Mouse (Mus musculus) kidney, postnatal 14 days (tissue): ENCODE measurements around the gene Fez2.
A peak's percentile ranks its signal among the peaks of the same experiment; 100 is the strongest.

Source experiments
- DNase-seq: peaks from one replicate; pipeline ENCODE4 v3.0.0; 2022; ENCODE audit warnings: mixed read lengths

Fez2 gene

DNA sequence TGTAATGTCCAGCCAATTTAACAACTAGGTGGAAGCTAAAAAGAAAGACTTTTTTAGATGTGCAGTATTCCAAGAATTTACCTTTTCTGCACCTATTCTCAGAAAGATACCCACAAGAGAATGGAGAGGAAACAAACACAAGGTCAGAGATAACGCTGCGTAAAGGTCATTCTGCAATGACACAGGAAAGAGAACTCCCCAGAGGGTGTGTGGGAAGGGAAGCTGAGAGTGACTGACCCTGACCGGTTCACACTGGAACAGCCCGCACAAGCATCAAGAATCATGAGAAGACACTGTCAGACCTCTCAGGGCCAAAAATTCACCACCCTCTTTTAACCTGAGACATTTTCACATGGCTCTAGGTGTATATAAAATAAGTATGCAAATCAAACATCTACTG, 10.4 kb downstream of the Fez2 start:
- peak; percentile 53 for DNase-seq

DNA sequence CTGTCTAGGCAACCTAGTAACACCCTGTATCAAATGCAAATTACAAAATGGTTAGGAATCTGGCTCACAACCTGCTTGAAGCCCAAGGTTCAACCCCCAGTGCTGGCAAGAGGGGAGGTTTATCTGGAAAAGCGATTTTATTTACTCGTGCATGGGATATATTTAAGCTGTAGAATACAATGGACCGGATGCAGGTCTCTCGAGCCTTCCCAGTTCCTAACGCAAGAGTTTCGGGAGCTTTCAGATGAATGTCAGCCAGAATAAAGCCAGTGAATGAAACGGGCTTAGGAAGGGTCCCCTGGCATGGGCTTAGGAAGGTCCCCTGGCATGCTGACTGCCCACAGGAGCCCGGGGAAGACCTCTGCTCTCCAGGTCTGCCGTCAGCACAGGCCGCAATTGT, 11.1 kb downstream of the Fez2 start:
- no peak for DNase-seq

DNA sequence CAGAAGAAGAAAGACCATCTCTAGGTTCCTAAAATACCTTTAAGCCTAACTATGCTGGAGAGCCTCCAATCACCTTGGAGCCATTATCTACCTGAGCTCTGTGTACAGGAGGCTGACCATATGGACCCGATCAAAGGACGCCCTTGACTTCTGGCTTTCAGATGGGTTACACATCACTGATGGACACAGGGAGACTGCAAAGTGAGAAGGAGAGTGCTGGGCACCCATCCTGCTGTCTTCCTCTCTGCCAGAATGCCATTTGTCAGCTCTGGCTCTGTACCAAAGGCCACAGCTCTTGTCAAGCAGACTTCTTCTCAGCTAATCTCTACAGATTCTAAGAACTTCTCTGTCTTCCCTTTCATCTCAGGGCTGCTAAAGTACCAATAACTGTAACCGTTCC, 12.6 kb downstream of the Fez2 start:
- no peak for DNase-seq

DNA sequence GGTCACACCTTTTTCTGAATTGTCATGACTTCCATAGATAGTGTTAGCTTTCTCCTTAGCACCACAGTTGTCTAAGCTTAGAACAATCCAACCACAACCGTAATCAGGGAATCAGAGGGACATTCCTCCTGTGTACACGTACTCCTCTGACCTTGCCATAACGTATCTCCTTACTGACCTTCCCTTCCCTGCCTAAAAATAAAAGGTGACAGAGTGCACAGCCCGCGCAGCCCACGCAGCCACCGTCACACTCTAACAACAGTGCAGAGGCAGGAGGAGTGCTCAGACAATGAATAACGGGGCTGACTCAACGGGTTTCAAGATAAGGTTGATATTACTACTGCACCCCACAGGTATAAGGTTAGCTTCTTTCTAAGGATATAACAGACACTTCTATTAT, 14.1 kb downstream of the Fez2 start:
- no peak for DNase-seq

DNA sequence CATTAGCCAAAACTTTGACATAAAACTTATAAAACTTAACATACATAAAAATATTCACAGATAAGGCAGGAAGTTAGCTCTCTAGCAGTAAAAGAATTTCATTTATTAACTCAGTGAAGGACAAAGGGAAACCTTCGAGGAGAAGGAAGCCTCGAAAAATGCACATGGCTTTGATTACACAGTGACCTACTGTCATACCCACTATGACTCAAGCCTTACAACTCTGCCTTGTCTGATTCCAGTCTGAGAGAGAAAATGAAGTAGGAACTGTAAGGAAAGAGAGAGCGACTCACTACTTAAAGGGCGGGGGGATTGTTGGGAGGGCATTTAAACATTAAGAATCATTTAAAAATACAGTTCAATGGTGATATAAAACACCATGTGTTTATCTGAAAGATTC, 14.7 kb downstream of the Fez2 start:
- DNase-seq: no peak

DNA sequence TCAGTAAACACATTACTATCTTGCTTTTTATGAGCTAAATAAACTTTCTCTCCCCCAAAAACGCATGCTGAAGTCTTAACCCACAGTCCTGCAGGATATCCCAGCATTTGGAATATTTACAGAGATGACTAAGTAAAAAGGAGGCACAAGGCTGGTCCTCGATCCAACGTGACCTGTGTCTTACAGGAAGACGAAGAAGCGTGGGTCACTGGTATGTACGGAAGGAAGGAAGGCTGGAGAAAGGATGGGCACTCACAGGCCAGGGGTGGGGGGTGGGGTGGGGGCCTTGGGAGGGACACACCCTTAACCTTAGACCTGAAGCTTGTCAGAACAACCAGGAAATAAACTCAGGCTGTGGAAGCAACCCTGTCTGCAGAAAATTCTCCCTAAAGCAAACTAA, 15.8 kb downstream of the Fez2 start:
- no peak for DNase-seq

DNA sequence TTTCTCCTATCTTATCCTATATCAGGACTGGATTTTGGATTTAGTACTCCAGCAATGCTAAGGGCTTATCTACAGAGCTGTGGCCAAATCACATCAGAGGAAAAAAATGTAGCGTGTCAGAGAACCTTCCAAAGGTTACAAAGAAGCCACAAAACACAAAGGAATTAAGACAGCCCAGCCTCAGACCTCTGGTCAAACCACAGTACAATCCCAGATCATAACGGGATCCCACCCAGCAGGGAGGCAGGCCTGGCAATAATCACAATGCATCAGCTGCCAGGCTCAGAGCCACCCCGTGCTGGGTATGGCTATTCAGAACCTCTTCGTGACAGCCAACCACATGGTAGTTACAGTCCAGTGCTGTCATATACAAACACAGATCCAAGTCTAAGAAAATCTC, 16.2 kb downstream of the Fez2 start:
- DNase-seq: no peak

DNA sequence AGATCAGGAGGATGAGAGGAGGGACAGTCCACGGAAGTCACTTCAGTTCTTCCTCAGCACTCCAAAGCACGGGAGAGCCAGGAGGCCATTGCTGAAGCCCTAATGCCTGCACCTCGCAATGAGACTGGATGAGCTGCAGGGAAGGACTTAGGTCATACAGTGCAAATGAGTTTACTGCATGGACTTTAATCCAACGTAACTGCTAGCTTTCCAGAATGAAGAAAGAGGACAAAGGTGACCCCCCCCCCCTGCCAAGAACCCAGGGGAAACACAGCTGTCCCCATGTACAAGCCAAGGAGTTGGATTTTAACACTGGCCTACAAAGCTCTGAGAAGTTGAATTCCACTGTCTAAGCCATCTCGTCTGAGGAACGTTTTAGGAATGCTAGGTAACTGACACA, 16.6 kb downstream of the Fez2 start:
- peak; percentile 41 for DNase-seq

DNA sequence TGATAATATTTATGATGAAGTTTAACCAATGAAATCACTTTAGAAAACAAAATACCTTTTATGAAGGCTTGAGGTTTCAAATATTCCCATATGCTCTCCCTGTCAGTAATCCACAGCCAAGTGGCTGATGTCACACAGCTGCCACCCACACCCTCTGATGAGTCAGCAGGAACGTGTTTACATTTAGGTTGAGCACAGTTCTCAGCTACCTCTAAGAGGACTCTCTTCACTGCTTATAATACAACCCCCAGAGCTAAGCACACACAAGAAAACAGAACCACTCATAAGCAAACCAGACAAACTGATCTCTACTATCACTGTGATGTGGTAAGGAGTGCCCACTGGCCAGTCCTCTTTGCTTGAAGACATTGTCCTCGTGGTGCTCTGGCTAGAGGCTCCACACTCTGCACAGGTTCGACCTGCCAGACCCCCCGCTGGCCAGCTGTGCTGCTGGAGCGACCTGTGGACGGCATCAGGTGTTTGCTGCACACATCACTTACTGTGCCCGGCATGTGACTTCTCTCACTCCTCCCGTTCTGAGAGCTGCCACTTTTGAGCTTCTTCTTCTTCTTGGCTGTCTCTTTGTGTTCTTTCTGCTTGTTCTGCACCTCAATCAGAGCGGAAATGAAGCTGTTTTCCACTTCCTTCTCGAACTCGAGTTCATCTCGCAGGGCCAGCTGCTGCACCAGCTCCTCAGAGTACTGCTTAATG, 17.7 kb downstream of the Fez2 start:
- no peak for DNase-seq

DNA sequence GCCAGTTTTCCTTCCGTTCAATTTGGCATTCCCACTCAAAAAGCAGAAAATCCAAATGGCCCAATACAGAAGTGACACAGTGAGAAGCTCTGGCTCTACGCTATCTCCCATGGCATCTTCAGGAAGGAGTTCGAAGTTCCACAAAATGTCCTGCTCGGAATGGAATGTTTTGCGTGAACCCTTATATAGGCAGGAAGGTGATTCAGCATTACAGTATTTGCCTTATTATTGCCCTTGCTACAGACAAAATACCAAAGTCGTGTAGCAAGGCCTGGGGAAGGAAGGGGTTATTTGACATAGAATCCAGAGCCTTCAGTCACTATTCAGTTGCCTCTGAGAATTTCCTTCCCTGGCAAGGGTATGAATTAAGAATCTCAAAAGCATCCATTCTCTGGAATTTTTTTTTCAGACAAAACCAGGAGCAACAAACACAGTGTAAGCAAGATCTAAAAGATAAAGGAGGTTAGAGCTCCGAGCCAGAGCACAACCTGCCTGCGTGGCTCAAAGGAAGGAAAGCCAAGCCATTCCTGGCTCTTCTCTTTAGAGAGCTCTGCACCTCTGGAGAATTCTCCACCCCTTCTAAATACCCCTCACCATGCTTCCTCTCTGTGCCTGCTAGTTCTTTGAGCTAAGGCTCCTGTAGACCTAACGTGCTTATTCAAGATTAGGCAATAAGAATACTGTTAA, 25.4 kb downstream of the Fez2 start:
- no peak for DNase-seq

DNA sequence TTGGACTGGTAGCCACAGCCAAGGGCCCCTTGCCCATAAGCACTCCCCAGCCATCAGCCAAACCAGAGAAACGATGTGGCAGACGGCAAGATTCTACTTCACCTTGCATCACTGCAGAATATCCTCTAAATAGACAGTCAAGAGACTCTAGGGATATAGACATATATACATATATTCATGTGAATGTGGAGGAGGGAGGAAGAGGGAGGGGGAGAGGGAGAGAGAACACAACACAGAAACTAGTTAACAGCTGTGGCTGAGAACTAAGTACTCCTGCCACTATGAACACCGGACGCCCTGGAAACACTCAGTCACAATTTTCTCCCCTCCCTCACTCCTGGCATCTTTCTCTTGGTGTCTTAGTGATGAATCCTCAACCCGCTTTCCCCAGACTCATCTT, 28.4 kb downstream of the Fez2 start:
- no peak for DNase-seq

DNA sequence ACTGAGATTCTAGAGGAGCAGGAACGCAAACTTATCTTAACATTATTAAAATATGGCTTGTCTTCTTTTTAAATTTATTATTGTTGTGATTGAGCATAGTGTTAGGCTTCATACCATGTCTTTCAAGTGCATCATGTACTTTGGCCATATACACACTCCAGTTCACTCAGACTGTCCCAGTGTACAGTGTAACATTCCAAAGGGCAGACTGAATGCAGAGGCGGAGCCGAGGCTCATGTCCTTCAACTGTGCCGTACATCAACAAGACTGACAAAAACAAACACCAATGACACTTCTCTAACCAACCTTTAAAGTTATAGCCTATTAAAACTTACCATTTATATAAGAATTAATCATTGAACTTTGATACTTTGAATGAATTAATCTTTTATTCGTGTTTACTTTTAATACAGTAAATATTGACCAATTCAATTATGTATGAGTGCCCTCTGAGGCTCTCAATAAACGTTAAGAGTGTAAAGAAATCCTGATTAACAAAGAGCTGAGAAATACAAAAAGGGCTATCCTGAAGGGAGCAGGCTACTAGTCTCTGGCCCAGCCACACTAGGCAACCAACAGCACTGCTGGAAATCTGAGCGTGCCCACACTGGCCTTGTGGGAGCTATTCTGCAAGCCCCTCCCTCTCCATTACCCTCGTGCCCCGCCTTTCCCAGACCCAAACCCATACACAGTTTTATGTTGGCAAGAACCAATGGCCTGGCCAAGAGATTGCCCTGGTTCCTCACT, 29.7 kb downstream of the Fez2 start:
- peak; percentile 43 for DNase-seq

DNA sequence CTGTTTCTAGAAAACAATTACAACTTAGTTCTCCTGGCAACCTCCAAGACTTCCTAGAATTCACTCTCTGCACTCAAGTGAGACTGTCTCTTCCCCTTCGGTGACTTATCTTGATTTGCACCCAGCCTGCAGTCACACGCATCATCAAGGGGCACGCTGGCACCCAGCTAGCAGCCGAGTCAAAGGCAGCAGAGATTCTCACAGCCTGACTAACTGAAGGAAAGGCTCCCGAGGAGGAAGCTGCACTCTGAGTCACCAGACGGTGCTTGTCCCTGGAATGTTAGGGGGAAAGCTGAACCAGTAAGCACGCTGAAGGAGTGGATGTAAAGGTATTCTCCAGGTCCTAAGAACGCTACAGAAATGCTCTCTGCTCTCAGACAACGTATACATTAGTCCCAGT, 30.3 kb downstream of the Fez2 start:
- no peak for DNase-seq

DNA sequence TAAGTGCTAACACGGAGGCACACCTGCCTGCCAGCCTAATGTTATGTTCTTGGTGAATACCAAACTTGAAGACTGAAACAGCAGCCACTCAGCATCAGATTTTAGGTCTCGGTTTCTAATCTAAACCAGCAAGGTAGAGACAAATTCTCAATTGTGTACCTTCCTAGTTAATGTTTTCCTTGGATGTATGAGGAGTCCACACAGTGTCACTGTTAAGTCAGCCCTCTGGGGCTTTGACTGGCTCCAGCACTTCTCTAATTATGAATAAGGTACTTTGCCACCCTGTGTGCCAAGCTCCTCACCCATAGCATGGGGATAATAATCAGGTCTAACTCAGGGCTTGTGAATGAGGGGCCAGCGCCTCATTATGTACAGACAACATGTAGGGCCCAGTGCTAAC, 35.6 kb downstream of the Fez2 start:
- DNase-seq: no peak

DNA sequence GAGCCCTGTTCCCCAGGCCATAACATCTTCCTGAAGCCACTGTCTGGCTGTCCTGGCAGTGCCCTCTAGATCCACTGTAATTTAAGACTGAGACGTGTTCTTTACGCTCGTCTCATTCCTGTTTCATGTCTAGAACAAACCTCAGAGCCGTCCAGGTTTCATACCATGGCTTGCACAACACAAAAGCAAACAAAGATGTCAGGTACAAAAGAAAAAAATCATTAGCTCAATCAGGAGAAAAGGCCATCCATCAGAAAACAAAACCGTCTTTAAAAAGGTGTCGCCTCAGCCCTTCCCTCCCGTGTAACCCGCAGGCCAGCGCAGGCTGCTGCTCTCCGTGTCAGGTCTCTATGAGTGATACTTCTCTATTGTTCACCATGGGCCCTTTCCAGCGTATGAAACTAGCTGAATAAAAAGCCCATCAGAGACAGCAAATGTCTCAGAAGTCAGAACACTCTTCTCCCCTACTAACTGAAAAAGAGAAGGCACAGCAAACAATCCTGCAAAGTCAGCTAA, 38.2 kb downstream of the Fez2 start:
- DNase-seq: no peak

DNA sequence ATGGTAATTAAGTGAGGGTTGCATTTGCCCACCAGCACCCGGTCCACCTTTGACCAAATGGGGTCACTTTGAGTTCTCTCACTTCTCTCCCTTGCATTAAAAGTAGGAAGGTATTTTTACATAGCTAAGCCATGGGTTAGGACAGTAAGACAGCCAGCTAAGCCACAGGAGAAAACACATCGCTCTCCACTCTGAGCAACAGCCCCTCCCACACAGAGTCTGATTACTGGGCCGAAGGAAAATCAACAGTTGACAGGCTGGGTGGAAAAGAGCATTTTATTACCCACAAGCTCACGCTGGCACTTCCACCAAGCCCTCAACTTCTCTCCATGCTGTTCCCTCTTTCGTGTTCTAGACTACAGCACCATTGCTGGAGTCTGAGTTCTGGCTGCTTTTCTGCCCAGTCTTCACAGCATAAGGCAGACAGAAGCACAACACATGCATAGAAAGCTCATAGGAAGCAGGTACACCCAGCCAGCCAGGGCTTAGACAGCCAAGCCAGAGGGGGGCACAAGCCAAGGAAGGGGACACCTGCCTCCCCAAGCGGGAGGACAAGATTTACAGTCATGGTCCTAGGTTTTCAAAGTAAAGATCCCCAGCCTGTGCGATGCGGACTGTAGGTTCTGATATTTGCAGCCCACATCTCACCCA, 38.7 kb downstream of the Fez2 start:
- no peak for DNase-seq

DNA sequence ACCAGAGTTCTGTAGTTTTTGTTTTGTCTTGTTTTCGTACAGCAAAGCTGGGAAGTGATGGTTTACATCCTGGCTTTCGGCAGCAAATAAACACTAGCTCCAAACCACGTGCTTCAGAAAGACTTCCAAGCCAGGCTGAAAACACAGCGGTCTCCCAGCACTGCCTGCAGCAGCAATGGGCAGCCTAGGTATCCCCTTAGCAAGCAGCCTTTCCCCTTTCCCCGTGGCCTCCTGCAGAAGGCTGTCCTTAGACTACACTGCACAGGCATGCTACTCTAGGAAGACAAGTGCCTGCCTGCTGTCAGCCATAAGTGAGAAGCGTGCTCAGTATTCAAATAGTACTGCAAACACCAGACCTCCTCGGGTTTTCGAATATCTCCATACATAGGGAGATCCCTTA, 41.4 kb downstream of the Fez2 start:
- DNase-seq: no peak

DNA sequence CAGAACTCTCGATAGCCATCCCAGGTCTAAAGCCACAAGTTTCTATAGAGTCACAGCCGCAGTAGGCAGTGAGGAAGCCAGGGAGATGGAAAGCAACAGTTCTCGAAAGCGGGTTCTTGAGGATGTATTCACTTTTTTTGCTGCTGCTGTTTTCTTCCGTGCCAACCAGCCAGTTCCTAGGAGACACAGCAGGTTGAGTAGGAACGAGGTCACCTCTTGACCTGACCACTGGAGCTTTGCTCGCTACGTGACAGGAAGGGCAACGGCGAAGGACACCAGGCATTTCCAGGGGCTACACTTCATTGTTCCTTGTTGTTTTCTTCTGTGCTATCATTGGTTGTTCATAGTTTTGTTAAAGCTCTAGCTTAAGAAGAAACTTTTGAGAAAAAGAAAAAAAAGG, 43.2 kb downstream of the Fez2 start:
- DNase-seq: no peak

DNA sequence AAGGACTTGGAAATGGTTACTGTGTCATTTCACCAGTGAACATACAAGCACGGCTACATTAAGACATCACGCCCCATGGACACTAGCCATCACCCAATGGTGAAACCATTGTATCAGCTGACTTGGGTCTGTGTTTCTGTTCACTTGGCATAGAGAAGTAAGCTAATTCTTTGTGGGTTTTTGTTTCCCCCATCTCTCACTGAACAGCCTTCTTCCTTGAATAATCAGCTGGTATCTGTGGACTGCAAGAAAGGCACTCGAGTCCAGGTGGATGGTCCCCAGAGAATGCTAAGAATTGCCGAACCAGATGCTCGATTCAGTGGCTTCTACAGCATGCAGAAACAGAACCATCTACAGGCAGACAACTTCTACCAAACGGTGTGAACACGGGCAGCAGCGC, 44.1 kb downstream of the Fez2 start:
- no peak for DNase-seq

DNA sequence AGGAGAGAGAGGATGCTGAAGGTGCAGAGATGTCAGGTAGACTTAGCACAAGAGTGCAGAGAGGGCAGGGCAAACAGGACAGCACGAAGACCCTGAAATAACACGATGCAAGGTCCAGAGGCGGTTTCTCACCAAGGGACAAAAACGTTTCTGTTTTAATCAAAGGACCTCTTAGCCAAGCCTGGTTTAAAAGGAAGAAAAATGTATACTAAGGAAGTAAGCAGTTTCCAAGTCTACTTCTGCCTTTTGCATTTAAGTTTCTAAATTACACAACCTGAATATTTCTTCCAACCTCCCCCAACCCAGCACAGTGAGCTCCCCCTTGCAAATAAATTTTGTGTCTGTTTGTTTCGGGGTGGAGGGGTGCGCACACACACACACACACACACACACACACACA, 44.8 kb downstream of the Fez2 start:
- DNase-seq: no peak

DNA sequence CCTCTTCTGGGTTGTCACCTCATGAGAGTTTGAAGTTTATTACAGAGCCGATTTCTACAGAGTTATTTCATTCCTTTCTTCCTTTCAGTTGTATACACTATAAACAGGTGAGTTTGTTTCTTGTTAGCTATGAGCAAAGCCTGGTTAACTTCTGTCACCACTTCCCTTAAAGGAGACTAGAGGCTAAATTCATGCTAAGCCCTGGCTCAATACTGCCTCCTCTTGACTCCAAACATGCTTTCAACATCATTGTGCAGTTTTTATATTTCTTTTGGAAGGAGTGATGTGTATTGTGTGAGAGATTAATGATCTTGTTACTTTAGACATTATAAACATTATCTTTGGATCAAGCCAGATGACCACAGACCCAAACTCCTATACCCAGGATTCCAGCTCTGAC, 47.5 kb downstream of the Fez2 start:
- DNase-seq: no peak

DNA sequence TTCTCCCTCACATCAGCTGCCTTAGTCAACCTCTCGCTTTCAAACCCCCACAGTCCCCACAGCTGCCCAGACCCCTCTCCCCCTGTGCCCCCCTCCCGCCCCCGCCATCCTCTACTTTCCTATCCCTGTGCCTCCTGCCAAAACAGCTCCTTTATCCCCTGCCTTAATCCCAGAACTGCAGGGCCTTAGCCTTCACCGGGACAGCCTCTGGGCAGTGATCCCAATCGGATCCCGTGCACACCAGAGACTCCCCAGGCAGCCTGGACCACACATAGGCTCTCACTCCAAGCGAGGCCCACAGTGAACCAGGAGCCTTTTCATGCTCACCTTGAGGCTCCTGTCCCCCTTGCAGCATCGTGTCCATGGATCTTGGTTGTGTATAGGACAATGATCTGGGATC, 49.5 kb downstream of the Fez2 start:
- no peak for DNase-seq

DNA sequence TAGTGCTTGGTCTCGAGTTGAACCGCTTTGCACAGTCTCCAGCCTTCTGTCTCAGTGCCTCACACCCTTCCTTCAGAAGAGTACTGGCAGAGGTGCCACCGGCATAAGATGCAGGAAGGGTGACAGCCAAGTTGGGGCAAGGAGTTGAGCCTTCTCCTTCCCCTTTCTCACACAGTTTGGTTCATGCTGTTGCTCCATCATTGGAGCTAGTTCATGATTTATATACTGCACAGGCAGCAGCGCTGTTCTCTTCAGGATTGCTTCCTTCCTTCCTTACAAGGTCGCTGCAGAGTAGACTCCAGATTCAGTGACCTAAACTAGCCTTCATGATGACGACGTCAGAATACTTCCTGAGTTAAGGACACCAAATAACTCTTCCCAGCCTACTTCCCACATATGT, 51.9 kb downstream of the Fez2 start:
- no peak for DNase-seq
